Mouse (Mus musculus): ENCODE results near the gene Cdhr2. TPM values are rescaled to one million over a fixed set of nuclear protein-coding genes. Genes with fewer than 3 reads are reported as not detected.

Gene Cdhr2
- polyA plus RNA-seq, 1 experiment from 2014 or later = 9.9 TPM

DNA sequence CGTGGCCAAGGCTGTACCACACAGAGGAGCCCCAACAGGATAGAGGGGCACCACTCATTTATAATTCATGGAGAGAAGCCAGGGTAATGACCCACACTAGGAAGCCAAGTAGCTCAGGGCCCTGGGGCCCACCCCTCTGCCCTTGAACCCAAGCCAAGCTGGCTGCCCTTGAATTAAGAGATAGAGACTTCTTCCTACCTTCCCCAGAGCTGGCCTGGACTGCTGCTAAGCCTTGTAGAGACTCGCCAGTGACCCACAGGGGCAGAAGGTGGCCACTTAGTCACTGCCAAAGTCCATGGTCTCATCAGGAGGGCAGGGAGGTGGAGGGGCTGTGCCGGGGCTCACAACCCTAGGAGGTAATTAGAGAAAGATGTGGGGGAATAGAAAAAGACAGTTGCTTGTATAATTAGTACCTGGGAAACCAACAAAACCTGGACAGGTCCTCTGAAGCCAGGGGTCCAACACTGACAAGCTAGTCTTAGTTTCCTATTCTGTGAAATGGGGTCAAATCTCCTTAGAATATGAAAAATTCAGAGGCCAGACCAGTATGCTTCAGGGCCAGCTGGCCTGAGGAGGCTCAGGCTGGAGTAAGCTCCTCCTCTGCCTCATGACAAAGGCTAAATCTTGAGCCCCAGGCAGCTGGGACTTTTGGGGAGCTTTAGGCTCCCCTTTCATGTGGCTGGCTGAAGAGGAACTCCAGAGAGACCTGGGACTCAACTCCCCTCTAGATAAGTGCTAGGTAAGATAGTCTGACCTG is 16.9 kb upstream of the Cdhr2 start:
- WGBS (ENCODE audit: insufficient replicate concordance) = 75% methylated on average over 3 of the region's 3 CpGs
- H3K9ac ChIP-seq = peak overlapping the region; percentile 53
- peak overlapping the region; percentile 59 for H3K27ac ChIP-seq
- H3K9me3 ChIP-seq (replicated peaks) = no peaks in the 10 kb centered on the region
- ATAC-seq = no peak
- H3K4me2 ChIP-seq = peak overlapping the region; percentile 81; the same call in 1 of the 2 replicates
- H3K4me3 ChIP-seq = no peak overlapping the region
- H3K27me3 ChIP-seq (replicated peaks) = no peaks in the 10 kb centered on the region
- H3K36me3 ChIP-seq = peaks cover 60% of the 10 kb centered on the region
- peaks cover 74% of the 10 kb centered on the region for H3K4me1 ChIP-seq

DNA sequence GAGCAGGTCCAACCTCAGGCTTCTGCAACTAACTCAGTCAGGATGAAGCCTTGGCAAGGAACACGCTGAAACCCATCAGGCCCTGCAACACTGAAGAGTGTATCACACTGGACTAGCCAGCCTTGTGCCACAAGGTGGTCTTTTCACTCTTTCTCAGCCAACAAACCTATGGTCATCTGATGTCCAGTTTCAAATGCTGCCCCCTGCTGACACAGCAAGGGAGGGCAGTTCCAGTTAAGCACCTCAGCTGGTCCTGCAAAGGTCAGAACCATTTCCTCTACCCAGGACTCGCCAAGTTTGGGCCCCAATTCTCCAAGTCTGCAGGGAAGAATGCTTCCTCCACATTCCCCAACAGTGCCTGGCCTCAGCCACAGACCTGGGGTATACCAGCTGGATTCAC is 16.1 kb upstream of the Cdhr2 start:
- Histone ChIP-seq H3K27ac (peak overlapping the region; percentile 92), H3K4me1 (peaks cover 76% of the 10 kb centered on the region), H3K36me3 (peaks cover 52% of the 10 kb centered on the region), H3K4me3 (peak overlapping the region; percentile 90; the same call in 1 of the 2 replicates), H3K4me2 (peak overlapping the region; percentile 81), H3K27me3 (replicated peaks) (no peaks in the 10 kb centered on the region), H3K9me3 (replicated peaks) (no peaks in the 10 kb centered on the region), H3K9ac (peak overlapping the region; percentile 94; the same call in 1 of the 2 replicates)
- WGBS (ENCODE audit: insufficient replicate concordance) = 61% methylated on average over 2 of the region's 2 CpGs
- no peak for ATAC-seq

DNA sequence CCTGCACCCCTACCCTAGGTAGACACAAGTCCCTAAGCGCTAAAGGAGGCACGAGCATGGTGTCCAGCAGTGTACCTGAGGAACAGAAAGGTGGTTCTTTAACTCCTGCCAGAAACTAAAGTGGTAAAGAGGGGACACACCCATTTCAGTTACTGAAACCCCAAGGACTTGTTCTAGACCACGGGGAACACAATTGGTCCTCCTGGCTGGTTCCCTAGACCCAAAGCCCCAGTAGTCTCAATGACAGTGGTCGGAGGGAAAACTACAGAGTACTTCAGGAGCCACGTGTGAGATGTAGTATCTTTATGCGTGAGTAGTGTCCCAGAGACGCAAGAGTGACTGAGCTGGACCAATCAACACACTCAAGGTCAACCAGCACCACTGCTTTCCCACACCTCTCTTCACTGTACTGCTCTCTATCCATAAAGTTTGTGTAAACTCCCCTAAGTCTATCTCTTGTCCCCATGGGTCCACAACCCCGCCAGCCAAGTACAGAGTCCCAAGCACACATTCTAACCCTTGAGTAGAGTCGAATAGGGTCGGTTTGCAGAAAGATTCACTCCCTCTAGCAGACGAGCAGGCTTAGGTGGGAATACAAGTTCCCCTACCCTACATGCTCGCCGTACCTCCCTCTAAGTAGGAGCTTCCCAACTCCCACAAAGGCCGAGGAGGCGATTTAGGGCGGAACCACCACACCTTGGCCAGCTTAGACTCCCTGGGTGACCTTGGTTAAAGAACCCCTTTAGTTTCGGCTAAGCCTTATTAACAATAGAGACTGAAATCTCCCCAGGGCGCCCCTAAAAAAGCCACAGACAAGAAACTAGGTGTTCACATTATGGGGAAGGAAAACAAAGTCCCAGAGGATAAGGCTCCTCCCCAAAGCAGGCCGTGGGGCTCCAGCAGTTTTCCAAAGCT is 14.9 kb upstream of the Cdhr2 start:
- Histone ChIP-seq H3K27ac (peak overlapping the region; percentile 92), H3K27me3 (replicated peaks) (no peaks in the 10 kb centered on the region), H3K9ac (peak overlapping the region; percentile 94), H3K36me3 (peaks cover 44% of the 10 kb centered on the region), H3K4me1 (peaks cover 76% of the 10 kb centered on the region), H3K4me3 (peak overlapping the region; percentile 90), H3K4me2 (peak overlapping the region; percentile 81), H3K9me3 (replicated peaks) (no peaks in the 10 kb centered on the region)
- no peak for ATAC-seq
- WGBS (ENCODE audit: insufficient replicate concordance) = 8% methylated on average over 19 of the region's 19 CpGs

DNA sequence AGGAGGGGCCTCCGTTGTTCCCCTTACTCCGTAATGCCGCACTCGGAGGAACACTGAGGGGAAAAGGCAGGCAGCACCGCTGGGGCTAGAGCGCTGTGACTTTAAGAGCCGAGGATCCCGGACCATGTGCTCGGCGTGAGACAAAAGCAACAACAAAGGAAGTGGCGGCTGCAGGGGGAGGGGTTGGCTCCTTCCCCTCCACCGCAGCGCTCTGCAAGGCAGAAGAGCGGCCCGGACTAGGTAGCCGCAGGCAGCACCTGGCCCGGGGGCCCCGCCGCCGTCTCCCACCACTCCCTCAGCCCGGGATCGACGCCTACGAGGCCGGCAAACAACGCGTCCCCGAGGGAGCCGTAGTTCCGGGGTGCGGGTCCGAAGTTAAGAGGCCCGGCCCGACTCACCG is 14.2 kb upstream of the Cdhr2 start:
- Histone ChIP-seq H3K9me3 (replicated peaks) (no peaks in the 10 kb centered on the region), H3K4me1 (peaks cover 76% of the 10 kb centered on the region), H3K9ac (peak overlapping the region; percentile 94), H3K4me2 (peak overlapping the region; percentile 81), H3K27me3 (replicated peaks) (no peaks in the 10 kb centered on the region), H3K27ac (peak overlapping the region; percentile 92), H3K36me3 (peaks cover 37% of the 10 kb centered on the region), H3K4me3 (peak overlapping the region; percentile 90)
- ATAC-seq = peak; percentile 27
- under 1% methylated on average over 34 of the region's 35 CpGs for WGBS (ENCODE audit: insufficient replicate concordance)

DNA sequence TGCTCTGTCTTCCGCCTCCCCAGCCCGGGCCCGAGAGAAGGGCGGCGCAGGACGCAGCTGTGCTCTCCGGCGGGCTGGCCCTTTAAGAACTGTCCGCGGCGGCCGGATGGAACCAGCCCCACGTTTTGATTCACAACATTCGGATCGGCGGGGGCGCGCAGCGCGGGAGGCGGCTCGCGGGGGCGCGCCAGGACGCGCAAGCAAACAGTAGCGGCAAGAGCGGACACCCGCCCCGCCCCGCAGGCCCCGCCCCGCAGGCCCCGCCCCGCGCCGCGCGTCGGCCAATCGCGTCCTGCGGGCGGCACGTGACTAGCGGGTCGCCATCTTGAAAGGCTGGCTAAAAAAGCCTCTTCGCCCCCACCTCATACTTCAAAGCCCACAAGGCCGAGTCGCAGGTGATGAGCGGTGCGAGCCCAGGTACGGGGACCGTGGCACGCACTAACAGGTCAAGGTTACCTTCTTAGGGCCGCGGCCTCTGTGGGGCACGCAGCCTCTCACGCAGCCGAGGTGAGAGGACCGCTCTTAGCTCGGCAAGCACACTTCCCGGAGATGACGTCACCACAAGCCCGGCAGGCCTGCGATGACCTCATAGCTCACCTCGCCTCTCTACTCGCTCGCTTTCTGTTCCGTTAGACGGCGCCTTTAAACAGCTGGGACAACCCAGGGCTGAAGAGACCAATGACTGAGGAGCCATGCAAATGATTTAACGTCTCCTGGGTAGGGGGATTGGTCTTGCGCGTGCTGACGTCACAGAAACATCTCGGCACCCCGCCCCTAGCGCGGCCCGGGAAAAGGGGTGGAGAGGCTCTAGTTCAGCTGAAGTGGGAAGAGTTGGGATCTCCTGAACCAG is 13.5 kb upstream of the Cdhr2 start:
- Histone ChIP-seq H3K4me1 (peaks cover 77% of the 10 kb centered on the region), H3K9ac (peak overlapping the region; percentile 94), H3K4me3 (peak overlapping the region; percentile 90), H3K36me3 (peaks cover 30% of the 10 kb centered on the region), H3K4me2 (peak overlapping the region; percentile 81), H3K27ac (peak overlapping the region; percentile 92), H3K9me3 (replicated peaks) (no peaks in the 10 kb centered on the region), H3K27me3 (replicated peaks) (no peaks in the 10 kb centered on the region)
- ATAC-seq = peak; percentile 82
- under 1% methylated on average over 82 of the region's 82 CpGs for WGBS (ENCODE audit: insufficient replicate concordance)

DNA sequence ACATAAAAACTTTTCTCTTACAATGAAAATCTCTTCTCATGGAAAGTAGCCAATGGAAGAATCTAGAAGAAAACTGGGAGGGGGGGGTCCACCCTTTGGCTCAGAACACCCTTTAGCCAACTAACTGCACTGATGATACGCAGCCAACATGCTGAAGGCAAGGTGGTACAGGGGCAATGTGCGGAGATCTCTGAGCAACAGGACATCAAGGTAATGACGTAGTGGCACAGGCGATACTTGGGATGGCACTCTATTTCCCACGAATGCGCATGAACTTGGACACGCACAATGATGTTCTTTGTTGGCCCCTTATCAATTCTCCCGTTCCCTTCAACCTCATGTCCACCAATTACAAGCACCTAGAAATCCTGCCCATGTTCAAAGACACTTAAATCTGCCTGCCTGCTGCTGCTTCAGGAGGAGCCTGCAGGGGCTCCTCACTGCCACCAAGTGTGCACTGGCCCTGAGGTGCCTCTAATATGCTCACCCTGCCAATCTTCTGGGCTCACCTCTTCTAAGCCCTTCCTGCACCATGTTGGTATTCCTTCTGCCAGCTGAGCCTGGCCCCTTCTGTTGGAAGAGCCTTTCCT is 11.0 kb upstream of the Cdhr2 start:
- Histone ChIP-seq H3K4me1 (peaks cover 72% of the 10 kb centered on the region), H3K27ac (0 out of 2 replicates have a peak overlapping the region, but pooled peaks have one; percentile 24)
- 86% methylated on average over 8 of the region's 8 CpGs for WGBS (ENCODE audit: insufficient replicate concordance)

DNA sequence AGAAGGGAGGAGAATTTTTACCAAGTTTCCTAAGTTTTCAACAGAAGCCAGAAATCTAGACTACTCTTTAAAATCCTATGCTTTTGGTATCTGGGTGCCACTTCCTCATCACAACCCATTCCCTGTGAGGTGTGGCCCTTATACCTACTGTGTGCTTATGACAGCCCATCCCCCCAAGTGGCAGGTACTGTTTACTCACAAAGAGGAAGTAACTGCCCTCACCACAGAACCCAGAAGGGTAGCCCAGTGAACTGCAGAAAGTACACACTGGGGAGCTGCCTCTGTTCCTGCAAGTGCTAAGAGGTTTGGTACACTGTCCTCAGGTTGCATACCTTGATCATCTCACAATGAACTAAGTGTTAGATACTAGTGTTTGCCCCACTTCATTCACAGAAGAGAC is 9.5 kb upstream of the Cdhr2 start:
- H3K36me3 ChIP-seq = 0 out of 2 replicates have a peak, but pooled peaks cover 4% of the 10 kb centered on the region
- ATAC-seq = no peak
- peak overlapping the region; percentile 95 for H3K9ac ChIP-seq
- peaks cover 58% of the 10 kb centered on the region for H3K4me1 ChIP-seq
- peak overlapping the region; percentile 94 for H3K4me3 ChIP-seq
- H3K9me3 ChIP-seq (replicated peaks) = no peaks in the 10 kb centered on the region
- peak overlapping the region; percentile 95 for H3K27ac ChIP-seq
- no peaks in the 10 kb centered on the region for H3K27me3 ChIP-seq (replicated peaks)
- peak overlapping the region; percentile 95 for H3K4me2 ChIP-seq

More for the DNA sequence above, 11.0 kb upstream of the Cdhr2 start:
- no peaks in the 10 kb centered on the region for H3K9me3 ChIP-seq (replicated peaks)
- ATAC-seq = no peak
- peak overlapping the region; percentile 32; the same call in 1 of the 2 replicates for H3K9ac ChIP-seq
- peaks cover 7% of the 10 kb centered on the region; the same call in 1 of the 2 replicates for H3K36me3 ChIP-seq
- H3K27me3 ChIP-seq (replicated peaks) = no peaks in the 10 kb centered on the region
- H3K4me2 ChIP-seq = no peak overlapping the region
- no peak overlapping the region for H3K4me3 ChIP-seq

DNA sequence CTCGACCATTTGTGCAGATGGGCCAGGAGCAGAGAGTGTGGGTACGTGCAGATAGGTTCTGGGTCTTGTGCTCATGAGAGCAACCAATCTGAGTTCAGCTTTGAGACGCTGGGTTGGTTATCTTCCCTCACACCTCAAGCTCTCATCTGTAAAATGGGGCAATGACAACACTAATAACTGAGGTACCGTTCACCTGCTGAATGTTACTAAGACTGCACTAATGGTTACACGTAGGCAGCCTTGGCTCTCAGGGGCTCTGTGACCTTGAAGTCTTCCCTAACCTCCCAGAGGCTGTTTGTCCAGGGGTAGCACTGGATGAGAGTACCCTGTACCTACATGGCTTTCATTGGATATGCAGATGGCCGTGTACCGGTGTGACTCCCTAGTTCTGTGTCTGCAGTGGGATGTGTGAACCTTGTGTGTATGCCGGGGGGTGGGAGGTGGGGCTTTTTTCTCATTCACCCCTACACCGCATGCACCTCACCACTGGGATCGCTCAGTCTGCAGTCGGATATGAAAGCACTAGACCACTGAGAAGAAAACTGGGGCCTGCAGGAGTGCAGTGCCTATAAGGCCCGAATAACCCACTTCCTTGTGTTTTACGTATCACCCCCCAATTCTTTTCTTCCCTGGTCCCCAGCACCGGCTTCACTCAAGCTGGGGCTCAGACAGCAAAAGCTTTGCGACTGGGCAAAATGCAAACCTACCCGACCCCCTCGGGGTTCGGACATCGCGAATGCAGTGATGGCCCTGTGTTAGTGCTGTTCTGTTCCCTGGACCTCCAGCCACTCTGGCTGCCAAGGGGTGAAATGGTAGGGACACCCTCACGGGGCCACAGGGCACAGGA is 8.3 kb upstream of the Cdhr2 start:
- Histone ChIP-seq H3K4me1 (peaks cover 57% of the 10 kb centered on the region), H3K4me2 (peak overlapping the region; percentile 95), H3K9me3 (replicated peaks) (no peaks in the 10 kb centered on the region), H3K27ac (peak overlapping the region; percentile 95), H3K4me3 (peak overlapping the region; percentile 94), H3K9ac (peak overlapping the region; percentile 95), H3K27me3 (replicated peaks) (no peaks in the 10 kb centered on the region), H3K36me3 (0 out of 2 replicates have a peak, but pooled peaks cover 4% of the 10 kb centered on the region)
- 9% methylated on average over 21 of the region's 21 CpGs for WGBS (ENCODE audit: insufficient replicate concordance)
- no peak for ATAC-seq

DNA sequence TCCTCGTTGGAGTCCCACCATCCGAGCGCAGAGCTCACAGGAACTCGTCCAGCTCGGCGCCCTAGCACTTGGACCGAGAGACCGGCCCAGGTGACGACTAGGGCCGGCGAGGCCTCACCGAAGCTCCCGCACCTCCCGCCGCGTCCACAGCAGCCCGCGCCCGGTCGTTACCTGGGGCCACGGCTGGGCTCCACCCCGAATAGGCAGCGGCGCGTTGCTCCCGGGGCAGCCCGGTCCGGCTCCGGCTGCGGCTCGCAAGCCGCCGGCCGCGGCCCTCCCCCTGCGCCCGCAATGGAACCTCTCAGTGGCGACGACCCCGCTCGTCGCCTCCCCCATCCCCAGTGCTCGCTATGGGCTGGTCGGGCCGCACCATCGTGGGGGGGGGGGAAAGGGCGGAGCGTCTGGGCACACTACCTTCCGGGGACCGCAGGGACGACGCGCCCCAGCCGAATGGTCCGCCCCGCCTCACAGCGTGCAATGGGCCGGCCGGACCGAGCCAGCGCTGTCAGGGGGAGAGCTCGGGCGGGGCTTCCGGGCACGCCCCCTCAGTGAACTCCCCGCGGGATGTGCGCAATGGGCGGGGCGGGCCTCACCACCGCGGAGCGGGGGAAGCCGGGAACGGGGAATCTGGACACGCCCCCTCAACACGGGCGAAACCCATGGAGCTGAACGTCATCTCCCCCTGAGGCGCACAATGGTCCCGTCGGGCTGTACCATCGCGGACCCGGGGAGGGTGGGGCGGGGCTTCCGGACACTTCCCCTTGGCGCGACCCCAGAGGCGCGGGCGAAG is 7.5 kb upstream of the Cdhr2 start, which contains the start of gene Rnf44:
Rnf44 (minus strand) TSS at position 350 of the 790 bp plus-strand sequence.
- peaks cover 50% of the 10 kb centered on the region for H3K4me1 ChIP-seq
- 0% methylated on average over 77 of the region's 92 CpGs for WGBS (ENCODE audit: insufficient replicate concordance)

More for the DNA sequence above, 7.5 kb upstream of the Cdhr2 start, which contains the start of gene Rnf44:
- ATAC-seq = peak; percentile 96
- Histone ChIP-seq H3K27ac (peak within 1 kb of the TSS; percentile 95), H3K9me3 (replicated peaks) (no peaks in the 10 kb centered on the region), H3K36me3 (0 out of 2 replicates have a peak, but pooled peaks cover 4% of the 10 kb centered on the region), H3K27me3 (replicated peaks) (no peaks in the 10 kb centered on the region), H3K9ac (peak within 1 kb of the TSS; percentile 95), H3K4me3 (peak within 1 kb of the TSS; percentile 94), H3K4me2 (peak within 1 kb of the TSS; percentile 95)

Data from liver, embryonic 12.5 days (tissue).